Mouse (Mus musculus): ENCODE measurements at regions not wholly inside any gene's neighbourhood (a gene's known extent, or its start where the extent isn't known, plus 50 kb on each side); places are given as distances from the start of the nearest gene placed in this dataset.

GRCm38 (mm10) chr12:35313191-35313925 lies 221.5 kb downstream of the Ahr start:
- no peak for TF ChIP-seq MYOG (IDR thresholded peaks at IDR 0.05; ENCODE audit: control insufficient read depth, extremely low read depth, insufficient read length)
- TF ChIP-seq CTCF (IDR thresholded peaks at IDR 0.05; ENCODE audit: control insufficient read depth, insufficient read depth, insufficient read length) = no peak
- TF ChIP-seq USF1 (IDR thresholded peaks at IDR 0.05; ENCODE audit: low read depth) = no peak
- TF ChIP-seq FOSL1 (IDR thresholded peaks at IDR 0.05; ENCODE audit: insufficient read depth, low read length, poor library complexity, severe bottlenecking) = no peak
- TF ChIP-seq MAX (IDR thresholded peaks at IDR 0.05) = no peak
